Mouse (Mus musculus) ovary, postnatal 14 days (tissue): ENCODE data around the gene Kcnj12.

ENCODE experiments used
- DNase-seq: peaks from one replicate; pipeline ENCODE4 v3.0.0; 2022; ENCODE audit warnings: low spot score

The Kcnj12 gene

DNA sequence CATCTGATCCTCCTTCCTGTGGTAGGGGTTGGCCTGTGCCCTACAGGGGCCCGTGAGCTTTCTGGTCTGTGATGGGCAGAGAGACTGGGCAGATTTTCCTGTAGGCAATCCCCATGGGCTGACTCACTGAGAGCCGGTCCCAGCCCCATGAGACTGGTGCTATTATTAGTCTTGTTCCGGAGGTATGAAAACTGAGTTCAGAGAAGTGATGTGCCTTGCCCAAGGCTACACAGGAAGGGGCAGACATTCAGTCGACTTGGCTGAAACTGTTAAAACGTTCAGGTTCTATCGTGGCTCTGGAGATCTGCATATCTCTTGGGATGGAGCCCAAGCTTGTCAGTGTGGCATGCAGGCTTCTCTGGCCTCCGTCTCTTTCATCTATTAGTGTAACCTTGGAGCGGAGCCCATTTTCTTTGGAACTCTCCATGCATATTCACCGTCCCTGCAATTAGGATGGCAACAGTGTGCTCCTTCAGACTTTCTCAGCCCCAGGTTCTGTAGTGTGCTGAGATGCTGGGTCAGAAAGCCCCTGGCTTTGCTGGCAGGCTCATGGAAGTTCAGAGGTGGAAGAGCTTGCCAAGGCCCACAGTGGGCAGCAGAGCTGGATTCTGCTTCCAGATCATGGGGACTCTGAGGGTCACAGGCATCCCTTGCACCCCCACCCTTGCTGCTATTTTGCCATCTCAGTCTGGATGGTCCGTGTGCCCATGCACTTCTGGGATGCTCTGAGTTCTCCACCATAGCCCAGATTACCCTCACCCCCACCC lies 37.5 kb downstream of the Kcnj12 start:
- no peak for DNase-seq

DNA sequence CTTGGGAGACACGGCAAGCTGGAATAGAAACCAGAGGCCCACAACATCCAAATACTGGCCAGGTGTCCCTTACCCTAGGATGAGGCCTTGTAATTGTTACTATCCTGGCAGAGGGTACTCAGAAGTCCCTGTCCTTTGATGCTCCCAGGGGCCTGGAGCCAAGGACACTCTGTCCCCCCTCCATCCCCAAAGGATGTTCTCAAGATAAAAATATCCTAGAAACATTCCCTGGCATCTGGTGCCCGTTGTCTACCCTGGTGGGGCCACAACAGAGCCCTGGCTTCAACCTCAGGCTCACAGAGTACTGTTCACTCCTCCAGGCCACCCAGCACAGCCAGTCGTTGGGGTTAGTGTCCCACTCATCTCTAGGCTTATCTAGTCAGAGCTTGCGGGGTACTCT lies 38.3 kb downstream of the Kcnj12 start:
- no peak for DNase-seq

DNA sequence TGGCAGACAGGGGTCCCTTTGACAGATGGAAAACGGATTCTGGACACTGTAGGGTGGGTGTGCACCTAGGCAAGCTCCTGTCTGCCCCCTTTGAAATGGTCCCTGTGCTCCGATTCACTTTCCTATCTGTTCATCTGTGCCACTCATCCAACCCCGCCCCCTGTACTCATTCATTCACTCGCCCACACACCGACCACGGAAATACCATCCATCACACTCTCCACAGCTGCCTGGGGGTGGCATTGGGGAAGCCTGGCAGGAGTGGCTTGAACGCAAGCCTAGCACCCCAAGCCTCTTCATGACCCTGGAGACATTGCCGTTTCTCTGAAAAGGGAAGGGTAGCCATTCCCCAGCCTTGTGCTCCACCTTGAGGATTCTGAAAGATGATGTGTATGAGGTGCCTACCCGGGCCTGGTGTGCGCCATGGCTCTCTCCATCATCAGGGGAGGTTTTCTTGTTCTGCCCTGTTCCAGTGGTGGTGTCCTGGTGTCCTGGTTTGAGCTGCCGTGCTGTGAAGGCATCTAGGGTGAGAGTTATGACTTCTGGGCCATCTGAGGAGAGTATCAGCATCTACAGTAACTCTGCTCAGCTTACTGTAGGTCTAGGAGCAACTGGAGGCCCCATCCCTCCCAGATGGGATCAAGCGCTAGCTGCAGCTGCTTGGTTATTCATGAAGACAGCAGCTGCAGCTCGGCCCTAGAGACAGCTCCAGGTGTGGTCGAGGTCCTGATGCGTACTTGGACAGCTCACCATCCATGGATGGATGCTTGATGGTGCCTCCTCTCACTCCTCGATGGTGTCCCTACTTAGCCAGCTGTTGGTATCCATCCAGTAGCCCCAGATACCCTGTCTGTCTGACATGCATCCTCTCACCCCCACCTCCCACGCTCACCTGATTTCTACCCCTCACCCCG lies 40.4 kb downstream of the Kcnj12 start:
- no peak for DNase-seq

DNA sequence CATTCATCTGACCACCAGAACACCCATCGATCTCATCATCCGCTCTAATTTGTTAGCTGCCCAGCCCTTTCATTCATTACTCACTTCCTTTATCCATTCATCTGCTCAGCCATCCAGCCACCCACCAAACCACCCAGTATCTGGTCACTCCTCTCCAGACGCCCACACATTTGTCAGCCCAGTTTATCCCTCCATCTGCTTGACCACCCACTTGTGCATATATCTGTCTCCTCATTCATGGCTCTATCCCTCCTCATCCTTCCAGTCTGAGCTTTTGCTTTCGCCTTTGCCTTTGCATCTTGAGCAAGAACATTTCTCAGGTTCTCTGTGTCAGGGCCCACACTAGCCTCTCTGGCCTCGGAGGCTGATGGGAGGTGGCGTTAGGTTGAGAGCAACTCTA lies 41.1 kb downstream of the Kcnj12 start:
- DNase-seq, result no peak

DNA sequence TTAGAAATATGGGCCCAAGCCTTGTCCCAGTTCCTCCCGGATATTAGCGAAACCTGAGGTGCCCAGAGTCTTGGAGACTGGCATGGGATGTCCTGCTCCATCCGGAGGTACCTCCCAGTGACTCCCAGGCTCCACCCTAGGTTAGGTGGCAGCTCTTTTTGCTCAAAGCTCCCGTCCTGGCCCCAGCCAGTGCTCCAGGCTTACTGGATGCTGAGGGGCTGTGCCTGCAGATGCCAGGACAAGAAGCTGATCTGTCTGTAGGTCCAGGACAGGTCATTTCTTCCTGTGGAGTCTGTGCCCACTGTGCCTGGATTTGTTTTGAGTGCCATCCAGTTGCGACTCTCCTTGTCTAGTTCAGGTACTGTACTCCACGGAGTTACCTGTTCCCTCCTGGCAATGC lies 43.3 kb downstream of the Kcnj12 start:
- no peak for DNase-seq

DNA sequence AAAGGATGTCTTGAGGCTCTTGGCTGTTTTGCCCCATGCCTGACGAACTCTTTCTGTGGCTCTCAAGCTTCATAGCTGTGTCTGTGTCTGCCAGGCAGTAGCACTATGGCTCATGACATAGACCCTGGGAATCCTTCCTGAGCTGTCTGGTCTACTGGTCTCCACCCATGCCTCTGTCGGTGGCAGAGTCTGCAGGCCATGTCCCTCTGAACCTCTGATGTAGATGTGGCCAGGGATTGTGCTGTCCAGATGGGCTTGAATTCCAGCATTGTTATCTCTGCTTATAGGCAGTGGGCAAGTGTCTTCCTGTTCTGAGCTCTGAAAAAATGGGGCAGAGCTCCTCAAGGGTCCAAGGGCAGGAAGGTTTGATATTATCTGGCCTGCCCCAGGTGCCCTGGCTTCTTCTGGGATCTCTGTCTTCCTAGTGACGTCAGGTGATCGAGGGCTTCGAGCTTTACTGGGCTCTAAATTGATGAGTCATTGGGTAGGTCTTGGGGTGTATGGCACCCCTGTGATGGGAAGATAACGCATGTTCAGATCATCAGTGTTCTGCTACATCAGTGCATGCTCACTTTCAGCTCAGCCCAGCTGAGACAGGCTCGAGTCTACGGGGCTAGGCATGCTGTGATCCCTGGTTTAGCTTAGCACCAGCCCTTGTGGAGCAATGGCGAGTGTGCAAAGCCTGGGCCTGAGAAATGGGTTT lies 44.9 kb downstream of the Kcnj12 start:
- no peak for DNase-seq

DNA sequence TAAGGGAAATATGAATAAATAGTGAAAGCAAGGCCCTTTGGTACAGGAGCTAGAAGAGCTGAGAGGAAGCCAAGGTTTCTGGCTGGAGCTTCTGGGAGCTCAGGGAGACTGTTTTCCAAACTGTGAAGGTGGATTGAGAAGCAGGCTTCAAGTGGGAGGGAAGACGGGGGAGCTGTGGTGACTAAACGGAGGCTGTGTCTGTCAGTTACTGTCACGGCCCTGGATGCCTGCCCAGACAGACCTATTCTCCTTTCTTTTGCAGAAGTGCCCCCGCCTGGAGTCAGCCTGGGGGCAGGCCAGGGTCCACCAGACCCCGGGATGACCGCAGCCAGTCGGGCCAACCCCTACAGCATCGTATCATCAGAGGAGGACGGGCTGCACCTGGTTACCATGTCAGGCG lies 46.5 kb downstream of the Kcnj12 start:
- no peak for DNase-seq

DNA sequence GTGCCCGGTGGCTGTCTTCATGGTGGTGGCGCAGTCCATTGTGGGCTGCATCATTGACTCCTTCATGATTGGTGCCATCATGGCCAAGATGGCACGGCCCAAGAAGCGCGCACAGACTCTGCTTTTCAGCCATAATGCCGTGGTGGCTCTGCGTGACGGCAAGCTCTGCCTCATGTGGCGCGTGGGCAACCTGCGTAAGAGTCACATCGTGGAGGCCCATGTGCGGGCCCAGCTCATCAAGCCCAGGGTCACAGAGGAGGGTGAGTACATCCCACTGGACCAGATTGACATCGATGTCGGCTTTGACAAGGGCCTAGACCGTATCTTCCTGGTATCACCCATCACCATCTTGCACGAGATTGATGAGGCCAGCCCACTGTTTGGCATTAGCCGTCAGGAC lies 47.3 kb downstream of the Kcnj12 start:
- no peak for DNase-seq

DNA sequence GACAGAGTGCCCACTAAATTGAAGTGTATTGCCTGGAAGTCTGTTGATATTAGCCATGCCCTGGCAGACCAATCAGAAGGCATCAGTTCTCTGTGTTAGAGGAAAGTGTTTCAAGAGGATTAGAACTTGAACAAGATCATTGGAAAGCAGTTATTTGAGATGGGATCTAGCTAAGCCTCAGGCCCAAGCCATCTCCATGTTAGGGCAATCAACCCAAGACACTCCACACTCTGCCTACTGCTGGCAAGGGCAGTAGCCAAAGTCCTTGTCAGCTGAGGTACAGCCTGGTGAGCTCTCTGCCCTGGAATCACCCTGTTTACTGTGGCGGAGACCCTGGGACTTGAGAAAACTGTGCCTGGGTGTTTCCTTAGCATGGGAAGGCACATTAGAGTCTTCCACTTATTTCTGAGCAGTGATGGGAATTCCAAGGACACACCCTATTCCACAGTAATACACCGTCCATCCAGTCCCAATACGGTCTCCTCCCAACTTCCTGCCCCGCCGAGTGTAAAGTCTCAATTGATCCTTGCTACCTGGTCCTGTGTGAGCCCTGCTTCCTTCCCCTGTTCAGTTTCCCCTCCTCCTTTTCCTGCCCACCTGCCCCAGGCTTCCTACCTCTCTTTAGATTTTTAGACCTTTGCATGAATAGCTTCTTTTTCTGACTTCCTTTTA lies 52.4 kb downstream of the Kcnj12 start:
- no peak for DNase-seq

DNA sequence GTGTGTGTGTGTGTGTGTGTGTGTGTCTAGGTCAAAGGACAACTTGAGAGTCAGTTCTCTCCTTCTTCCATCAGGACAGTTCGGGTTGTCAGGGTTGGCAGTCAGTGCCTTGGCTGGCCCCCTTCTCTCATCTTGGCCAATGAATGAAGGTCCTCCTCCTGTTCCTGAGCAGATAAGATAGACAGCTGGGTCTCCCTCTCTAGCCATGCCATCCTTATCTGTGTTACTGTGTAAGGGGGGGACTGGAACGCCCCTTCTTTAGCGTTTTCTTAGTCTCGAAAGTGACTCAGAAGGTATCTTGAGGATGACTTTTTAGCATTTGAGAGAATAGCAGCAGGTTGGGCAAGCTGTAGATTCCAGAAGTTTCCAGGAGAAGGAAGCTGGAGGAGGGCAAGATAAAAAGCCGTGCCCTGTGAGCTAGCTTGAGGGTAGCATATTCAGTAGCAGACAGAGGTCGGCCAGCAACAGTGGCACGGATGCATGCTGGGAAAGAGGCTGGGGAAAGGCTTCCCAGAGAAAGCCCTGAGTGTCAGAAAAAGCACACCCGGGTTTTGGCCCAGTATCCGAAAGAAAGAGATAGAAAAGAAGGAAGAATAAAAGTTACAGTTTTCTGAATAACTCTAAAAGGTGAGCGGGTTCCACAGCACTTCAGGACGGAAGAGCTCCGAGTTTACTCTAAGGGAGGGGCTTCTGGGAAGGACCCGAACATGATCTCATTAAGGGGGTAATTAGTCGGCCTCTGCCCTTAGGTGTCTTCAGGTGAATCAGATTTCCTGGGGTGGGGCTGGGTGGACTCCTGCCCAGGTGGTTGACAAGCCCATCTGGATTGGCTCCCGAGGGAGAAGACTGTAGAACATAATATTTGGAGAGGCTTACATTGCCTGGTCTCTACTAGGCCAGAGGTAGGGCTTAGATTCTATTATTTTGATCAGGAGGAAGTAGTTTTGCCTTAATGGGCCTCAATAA lies 53.3 kb downstream of the Kcnj12 start:
- DNase-seq, result no peak

DNA sequence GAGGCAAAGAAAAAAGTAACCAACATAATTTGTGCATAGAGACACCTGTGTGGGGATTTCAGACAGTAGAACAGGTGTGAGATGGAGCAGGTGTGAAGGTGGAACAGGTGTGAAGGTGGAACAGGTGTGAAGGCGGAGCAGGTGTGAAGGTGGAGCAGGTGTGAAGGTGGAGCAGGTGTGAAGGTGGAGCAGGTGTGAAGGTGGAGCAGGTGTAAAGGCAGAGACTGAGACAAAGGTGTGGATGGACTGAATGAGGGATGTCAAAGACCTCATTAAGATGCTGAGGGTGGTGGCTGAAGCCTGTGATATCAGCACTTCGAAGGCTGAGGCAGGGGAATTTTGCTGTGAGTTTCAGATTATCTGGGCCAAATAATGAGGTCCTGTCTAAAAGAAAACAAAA lies 59.3 kb downstream of the Kcnj12 start:
- no peak for DNase-seq

DNA sequence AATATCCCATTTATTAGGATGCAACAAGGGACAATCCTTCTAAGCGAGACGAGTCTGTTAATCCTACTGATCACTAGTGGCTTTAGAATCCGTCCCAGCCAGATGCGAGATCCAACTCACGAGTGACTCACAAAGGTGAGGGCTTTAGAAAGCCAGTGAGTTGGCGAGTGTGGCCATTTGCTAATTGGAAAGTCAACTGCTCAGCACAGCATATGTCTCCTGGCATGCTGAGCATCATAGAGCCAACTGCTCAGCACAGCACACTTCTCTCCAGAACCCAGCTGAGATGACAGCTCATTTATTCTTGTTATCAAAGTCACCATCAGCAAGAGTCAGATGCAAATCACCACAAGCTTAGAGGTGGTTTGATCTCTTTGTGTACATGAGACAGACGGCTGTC lies 67.8 kb downstream of the Kcnj12 start:
- DNase-seq, result no peak

DNA sequence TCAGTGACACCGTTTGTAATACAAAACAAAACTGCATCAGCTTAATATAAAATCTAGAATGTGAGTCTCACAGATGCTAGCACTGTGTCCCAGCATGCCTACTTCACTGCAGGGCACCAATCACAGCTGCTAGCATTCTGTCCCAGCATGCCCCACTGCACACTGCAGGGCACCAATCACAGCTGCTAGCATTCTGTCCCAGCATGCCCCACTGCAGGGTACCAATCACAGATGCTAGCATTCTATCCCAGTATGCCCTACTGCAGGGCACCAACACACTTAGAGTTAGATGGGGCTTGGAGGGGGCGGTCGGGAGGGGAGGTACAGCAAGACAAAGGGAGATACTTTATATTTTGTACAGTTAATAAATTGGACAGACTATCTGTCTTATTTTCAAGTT lies 68.8 kb downstream of the Kcnj12 start:
- no peak for DNase-seq

DNA sequence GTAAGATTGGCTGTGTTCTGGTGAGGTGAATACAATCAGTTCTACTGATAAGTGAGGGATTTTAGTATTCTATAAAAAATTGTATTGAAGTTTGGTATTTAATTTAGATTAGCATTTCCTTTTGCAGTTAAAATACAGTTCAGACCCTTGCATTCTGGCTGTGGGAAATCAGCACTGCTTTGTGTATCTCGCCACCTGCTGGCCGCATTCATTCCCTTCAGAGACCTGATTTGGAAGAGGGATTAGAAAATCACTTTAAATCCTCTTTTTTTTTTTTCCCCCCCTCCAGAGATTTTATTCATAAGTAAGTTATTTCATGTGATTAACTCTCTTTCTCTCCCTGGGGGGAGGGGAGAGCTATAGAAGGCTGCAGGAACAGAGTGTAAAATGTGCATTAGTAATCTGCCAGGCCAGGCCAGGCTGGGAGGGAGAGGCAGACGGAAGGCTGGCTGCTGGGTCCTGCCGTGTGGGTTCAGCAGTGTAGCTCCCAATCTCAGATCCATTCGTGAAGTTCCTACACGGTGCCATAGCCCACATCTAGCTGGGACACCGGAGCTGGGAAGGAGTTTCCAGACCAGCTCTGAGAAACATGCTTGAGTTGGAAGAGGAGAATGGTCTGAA lies 69.4 kb downstream of the Kcnj12 start:
- peak; percentile 59 for DNase-seq

DNA sequence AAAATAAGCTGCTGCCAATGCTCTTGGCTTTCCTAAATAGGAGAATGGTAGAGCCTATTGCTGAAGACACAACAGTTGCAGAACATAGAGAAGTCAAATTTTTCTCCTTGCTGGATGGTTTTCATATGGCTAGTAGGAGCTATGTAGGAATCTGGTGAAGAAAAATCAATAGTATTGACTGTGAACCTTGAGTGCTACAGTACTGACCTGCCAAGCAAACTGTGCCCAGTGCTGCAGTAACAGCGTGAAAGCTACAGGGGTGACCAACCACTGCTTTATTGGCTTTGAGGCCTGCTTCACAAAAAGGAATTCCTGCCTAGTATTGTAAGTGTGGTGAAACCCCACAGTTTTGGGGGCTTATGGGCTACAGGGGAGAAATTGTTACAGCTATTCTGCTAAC lies 75.7 kb downstream of the Kcnj12 start:
- DNase-seq, result no peak

DNA sequence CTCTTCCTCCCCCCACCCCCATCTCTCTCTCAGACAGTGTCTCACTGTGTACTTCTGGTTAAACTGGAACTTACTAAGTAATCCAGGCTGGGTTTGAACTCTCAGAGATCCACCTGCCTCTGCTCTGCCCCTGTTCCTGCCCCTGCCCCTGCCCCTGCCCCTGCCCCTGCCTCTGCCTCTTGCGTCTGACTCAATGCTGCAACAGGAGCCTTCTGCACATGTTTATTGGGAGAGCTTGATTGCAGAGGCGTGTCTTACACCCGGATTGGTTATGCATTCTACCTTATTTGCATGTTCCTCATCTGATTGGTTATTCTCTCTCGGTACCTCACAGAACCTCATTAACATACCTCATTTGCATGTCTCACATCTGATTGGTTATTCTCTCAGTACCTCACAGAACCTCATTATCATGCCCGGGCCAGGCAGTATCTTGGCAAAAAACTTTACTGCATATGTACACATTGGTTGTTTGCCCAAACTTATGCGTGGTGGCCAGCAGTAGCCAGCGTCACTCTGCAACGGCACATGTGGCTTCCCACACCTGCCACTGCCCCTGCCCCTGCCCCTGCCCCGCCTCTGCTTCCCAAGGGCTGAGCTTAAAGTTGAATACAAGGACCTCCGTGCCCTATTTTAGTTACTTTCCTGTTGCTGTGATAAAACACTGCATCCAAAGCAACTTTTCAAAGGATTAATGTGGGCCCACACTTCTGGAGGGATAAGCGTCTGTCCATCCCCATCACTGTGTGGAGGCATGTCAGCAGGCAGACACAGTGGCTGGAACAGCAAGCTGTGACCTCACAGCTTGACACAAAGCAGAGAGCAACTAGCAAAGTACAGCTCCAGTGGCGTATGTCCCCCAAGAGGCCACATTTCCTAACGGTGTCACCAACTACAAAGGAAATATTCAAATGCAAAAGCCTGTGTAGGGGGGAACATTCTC lies 80.3 kb downstream of the Kcnj12 start:
- no peak for DNase-seq

DNA sequence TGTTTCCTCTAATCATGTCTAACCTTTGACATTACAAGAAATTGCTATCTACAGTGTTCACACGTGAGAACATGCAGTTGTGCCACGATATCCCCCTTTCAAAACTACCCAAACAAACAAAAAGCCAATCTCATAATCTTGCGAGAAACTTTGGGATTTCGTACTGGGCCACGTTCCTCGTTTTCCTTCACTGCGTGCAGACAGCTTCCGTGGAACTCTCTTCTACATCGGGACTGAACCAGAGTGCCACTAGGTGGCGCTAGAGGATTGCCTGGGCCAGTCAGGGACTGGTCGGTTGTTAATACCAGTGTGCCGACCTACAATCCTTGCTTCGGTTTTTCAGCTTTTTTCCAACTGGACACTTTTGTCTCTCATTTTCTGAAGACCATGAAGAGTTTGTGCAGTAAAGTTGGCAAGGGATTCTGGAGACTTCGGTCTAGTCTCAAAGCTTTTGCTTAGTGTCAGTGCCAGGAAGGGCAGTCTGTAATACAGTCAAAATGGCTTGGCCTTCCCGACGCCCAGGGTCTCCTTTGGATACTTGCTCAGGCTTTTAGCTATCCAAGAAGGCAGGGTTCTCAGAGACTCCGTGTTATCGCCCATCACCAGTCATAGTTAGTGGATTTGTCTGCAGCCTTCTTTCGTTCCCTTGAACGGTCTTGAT lies 82.0 kb downstream of the Kcnj12 start:
- peak; percentile 91 for DNase-seq

DNA sequence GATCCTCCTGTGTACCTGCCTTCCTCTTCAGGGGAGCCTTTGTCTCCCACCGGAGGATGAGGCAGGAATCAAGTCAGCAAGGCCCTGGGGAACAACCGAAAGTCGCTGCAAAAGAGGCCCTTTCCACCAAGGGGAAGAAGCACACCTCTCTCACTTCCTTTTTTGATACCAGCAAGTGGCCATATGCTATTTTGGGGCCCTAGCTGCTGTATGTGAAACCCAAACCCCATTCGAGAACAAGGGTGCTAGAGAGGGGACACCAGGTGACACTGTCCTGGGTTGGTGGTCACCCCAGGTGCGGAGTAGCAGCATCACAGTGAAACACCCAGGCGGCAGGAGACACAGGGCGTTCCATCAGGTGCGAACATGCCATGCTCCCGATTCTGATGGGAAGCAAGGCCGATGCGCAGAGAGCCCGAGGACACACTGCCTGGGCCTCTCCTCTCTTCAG lies 86.6 kb downstream of the Kcnj12 start:
- no peak for DNase-seq

DNA sequence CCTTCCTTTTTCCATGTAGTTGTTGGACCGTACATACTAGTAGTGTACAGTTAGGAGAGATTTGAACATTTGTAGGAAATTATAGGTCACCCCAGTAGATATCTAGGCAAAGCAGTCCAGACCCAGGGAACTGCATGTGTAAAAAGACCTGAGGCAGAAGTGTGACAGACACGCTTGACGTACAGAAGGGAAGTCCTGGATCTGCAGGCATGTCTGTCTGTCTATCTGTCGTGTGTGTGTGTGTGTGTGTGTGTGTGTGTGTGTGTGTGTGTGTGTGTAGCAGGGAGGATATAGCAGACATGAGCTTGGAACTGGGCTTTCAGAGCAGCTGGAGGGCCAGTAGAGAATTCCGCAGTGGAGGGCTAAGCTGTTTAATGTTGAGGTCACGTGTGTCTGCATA lies 87.3 kb downstream of the Kcnj12 start:
- no peak for DNase-seq
